Mouse (Mus musculus) embryonic facial prominence, embryonic 13.5 days (tissue): ENCODE results near the gene Pms1. TPM values are rescaled to one million over a fixed set of nuclear protein-coding genes. Genes with fewer than 3 reads are reported as not detected.

Source experiments
- ATAC-seq: fragments of 200-750 bp; cut with Nextera tagmentation; 2 replicates; pipeline ENCODE4 v1.8.0; 2017; ENCODE audit warnings: low read depth; ENCODE audit not compliant: insufficient number of reproducible peaks, insufficient read depth, low FRiP score, low TSS enrichment
- H3K27ac ChIP-seq: fragments of 300-500 bp; sonication (generic); 2 replicates; pipeline ENCODE4 v1.5.1; 2015; ENCODE audit warnings: moderate library complexity, mild to moderate bottlenecking, inconsistent platforms
- H3K27me3 ChIP-seq: fragments of 300-500 bp; sonication (generic); 2 replicates; pipeline ENCODE4 v1.6.1; 2015; ENCODE audit warnings: mild to moderate bottlenecking, inconsistent platforms
- H3K36me3 ChIP-seq: fragments of 300-500 bp; sonication (generic); 2 replicates; pipeline ENCODE4 v1.6.1; 2015; ENCODE audit warnings: mild to moderate bottlenecking, inconsistent platforms
- H3K4me1 ChIP-seq: fragments of 300-500 bp; sonication (generic); 2 replicates; pipeline ENCODE4 v1.6.1; 2015; ENCODE audit warnings: inconsistent platforms
- H3K4me2 ChIP-seq: fragments of 300-500 bp; sonication (generic); 2 replicates; pipeline ENCODE4 v1.6.1; 2015; ENCODE audit warnings: moderate library complexity, mild to moderate bottlenecking, inconsistent platforms
- H3K4me3 ChIP-seq: fragments of 300-500 bp; sonication (generic); 2 replicates; pipeline ENCODE4 v1.5.1; 2015; ENCODE audit warnings: mild to moderate bottlenecking, inconsistent platforms
- H3K9ac ChIP-seq: fragments of 300-500 bp; sonication (generic); 2 replicates; pipeline ENCODE4 v1.6.1; 2015; ENCODE audit warnings: mild to moderate bottlenecking, inconsistent platforms
- H3K9me3 ChIP-seq: fragments of 300-500 bp; sonication (generic); 2 replicates; pipeline ENCODE4 v1.6.1; 2016; ENCODE audit warnings: inconsistent platforms
- WGBS: fragments of 180-500 bp; shearing (Covaris S2); methylation state at CpG from one replicate; pipeline ENCODE4 v1.1.7; 2015; ENCODE audit warnings: mixed read lengths; 5-methylcytosine and 5-hydroxymethylcytosine counted together
- polyA plus RNA-seq: library from polyadenylated mRNA; unstranded; fragments of >200 nt; fragmentation: Nextera tagmentation; extraction: Ambion mirVana; gene quantifications from 2 replicates; pipeline ENCODE4 v1.2.1, GENCODE M21; 2015

The Pms1 gene
- polyA plus RNA-seq, 1 experiment from 2014 or later, result 22.0 TPM

GRCm38 (mm10) chr1:53191234-53191633 is 105.6 kb downstream of the Pms1 start:
- ATAC-seq, result no peak
- H3K4me3 ChIP-seq, result no peak overlapping the region

GRCm38 (mm10) chr1:53189620-53190019 is 107.2 kb downstream of the Pms1 start:
- Histone ChIP-seq H3K9me3 (no peaks in the 10 kb centered on the region), H3K36me3 (peaks cover 7% of the 10 kb centered on the region; the same call in 1 of the 2 replicates), H3K4me2 (no peak overlapping the region), H3K27ac (no peak overlapping the region), H3K9ac (no peak overlapping the region), H3K4me3 (no peak overlapping the region), H3K27me3 (no peaks in the 10 kb centered on the region), H3K4me1 (no peaks in the 10 kb centered on the region)
- 85% methylated on average over 3 of the region's 3 CpGs for WGBS
- ATAC-seq, result no peak

More at GRCm38 (mm10) chr1:53191234-53191633, 105.6 kb downstream of the Pms1 start:
- Histone ChIP-seq H3K27me3 (no peaks in the 10 kb centered on the region), H3K9ac (no peak overlapping the region), H3K4me2 (no peak overlapping the region), H3K27ac (no peak overlapping the region), H3K36me3 (peaks cover 7% of the 10 kb centered on the region; the same call in 1 of the 2 replicates), H3K4me1 (no peaks in the 10 kb centered on the region), H3K9me3 (no peaks in the 10 kb centered on the region)
- 74% methylated on average over 3 of the region's 3 CpGs for WGBS

GRCm38 (mm10) chr1:53187536-53187935 is 109.3 kb downstream of the Pms1 start, which contains the start of gene 1700019A02Rik:
Gene 1700019A02Rik (minus strand): TSS chr1:53187636.
- Histone ChIP-seq H3K9me3 (no peaks in the 10 kb centered on the region), H3K27ac (no peak within 1 kb of the TSS), H3K36me3 (0 out of 2 replicates have a peak, but pooled peaks cover 3% of the 10 kb centered on the region), H3K9ac (no peak within 1 kb of the TSS), H3K4me1 (no peaks in the 10 kb centered on the region), H3K4me3 (no peak within 1 kb of the TSS), H3K4me2 (no peak within 1 kb of the TSS), H3K27me3 (no peaks in the 10 kb centered on the region)
- no peak for ATAC-seq
- 93% methylated on average over 8 of the region's 8 CpGs for WGBS

- Histone ChIP-seq H3K27me3 (no peaks in the 10 kb centered on the region), H3K4me3 (no peak overlapping the region), H3K4me1 (no peaks in the 10 kb centered on the region), H3K9ac (no peak overlapping the region), H3K9me3 (no peaks in the 10 kb centered on the region), H3K27ac (no peak overlapping the region), H3K36me3 (0 out of 2 replicates have a peak, but pooled peaks cover 3% of the 10 kb centered on the region), H3K4me2 (no peak overlapping the region)
- ATAC-seq, result no peak
- 91% methylated on average over 3 of the region's 3 CpGs for WGBS
These were observed 110.5 kb downstream of the Pms1 start for GRCm38 (mm10) chr1:53186301-53186700.

DNA sequence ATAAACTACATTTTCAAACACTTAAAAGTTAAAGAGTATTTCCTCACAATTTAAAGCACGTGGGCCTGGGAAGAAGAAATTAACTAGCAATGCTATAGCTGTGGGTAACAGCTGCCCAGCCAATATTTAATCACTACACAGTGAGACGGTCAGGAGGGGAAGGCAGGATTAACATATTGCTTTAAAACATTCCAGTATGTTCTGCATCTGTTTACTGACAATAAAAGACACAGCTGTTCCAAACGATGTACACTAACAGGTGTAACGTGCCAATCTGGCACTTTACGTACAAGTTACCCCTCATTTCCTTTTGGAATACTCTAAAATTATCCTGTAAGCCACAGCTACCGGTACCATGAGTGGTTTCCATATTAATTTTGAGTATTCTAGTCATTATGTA is 139.1 kb downstream of the Pms1 start:
- no peak for ATAC-seq

More for the DNA sequence above, 139.1 kb downstream of the Pms1 start:
- WGBS, result 69% methylated on average over 6 of the region's 6 CpGs
- Histone ChIP-seq H3K36me3 (no peaks in the 10 kb centered on the region), H3K4me2 (no peak overlapping the region), H3K4me1 (no peaks in the 10 kb centered on the region), H3K9ac (no peak overlapping the region), H3K27me3 (no peaks in the 10 kb centered on the region), H3K27ac (no peak overlapping the region), H3K4me3 (no peak overlapping the region), H3K9me3 (no peaks in the 10 kb centered on the region)

Other genes with a start within 250 kb of the Pms1 start
- gene Mstn, start 235.4 kb downstream of the Pms1 start, polyA plus RNA-seq, result 0.72 and 0.77 TPM in 2 replicates
- gene 1700019A02Rik, start 109.4 kb downstream of the Pms1 start, polyA plus RNA-seq, result not detected in 2 replicates
- gene Ormdl1, start 77 bp upstream of the Pms1 start, polyA plus RNA-seq, result 36.3 and 37.0 TPM in 2 replicates
- gene Gm28778, start 93 bp upstream of the Pms1 start, polyA plus RNA-seq, result not detected in 2 replicates
- 19.6 and 20.9 TPM in 2 replicates for gene Osgepl1, start 16.6 kb upstream of the Pms1 start, polyA plus RNA-seq
- gene Asdurf, start 55.6 kb upstream of the Pms1 start, polyA plus RNA-seq, result 10.0 and 25.3 TPM in 2 replicates
- gene Gm28551, start 55.6 kb upstream of the Pms1 start, polyA plus RNA-seq, result 1.0 and 1.4 TPM in 2 replicates
- 80.5 and 86.1 TPM in 2 replicates for gene Asnsd1, start 55.7 kb upstream of the Pms1 start, polyA plus RNA-seq